Mouse (Mus musculus) limb, embryonic 14.5 days (tissue): ENCODE measurements around the gene Wfdc3. TPM values are rescaled to one million over a fixed set of nuclear protein-coding genes. Genes with fewer than 3 reads are reported as not detected.
"Not testable (repeated sequence)": the region's sequence is repeated elsewhere in the genome, so short reads cannot be mapped to it uniquely, and the experiment has no call there.

Experiments
- ATAC-seq: fragments of 200-750 bp; cut with Nextera tagmentation; 2 replicates; pipeline ENCODE4 v1.8.0; 2017; ENCODE audit warnings: low read depth, moderate number of reproducible peaks, moderate TSS enrichment; ENCODE audit not compliant: low FRiP score
- DNase-seq: peaks from one replicate; pipeline ENCODE4 v3.0.0-alpha.2; 2015; ENCODE audit warnings: low spot score
- H3K27ac ChIP-seq: fragments of 300-500 bp; sonication (generic); replicated peaks from 2 replicates; pipeline ENCODE4 v1.5.1; 2014; ENCODE audit warnings: low read depth, mild to moderate bottlenecking, low read length, moderate library complexity, mixed read lengths
- H3K27me3 ChIP-seq: fragments of 300-500 bp; sonication (generic); 2 replicates; pipeline ENCODE4 v1.6.1; 2014; ENCODE audit warnings: low read length, mixed read lengths; ENCODE audit not compliant: control insufficient read depth, insufficient read depth
- H3K36me3 ChIP-seq: fragments of 300-500 bp; sonication (generic); 2 replicates; pipeline ENCODE4 v1.6.1; 2014; ENCODE audit warnings: mild to moderate bottlenecking, low read length, moderate library complexity, mixed read lengths; ENCODE audit not compliant: control insufficient read depth, insufficient read depth
- H3K4me1 ChIP-seq: fragments of 300-500 bp; sonication (generic); 2 replicates; pipeline ENCODE4 v1.6.1; 2014; ENCODE audit warnings: antibody characterized with exemption, low read length, mixed read lengths; ENCODE audit not compliant: control insufficient read depth, insufficient read depth
- H3K4me2 ChIP-seq: fragments of 300-500 bp; sonication (generic); replicated peaks from 2 replicates; pipeline ENCODE4 v1.6.1; 2014; ENCODE audit warnings: low read depth, mild to moderate bottlenecking, low read length, moderate library complexity; ENCODE audit not compliant: severe bottlenecking
- H3K4me3 ChIP-seq: fragments of 300-500 bp; sonication (generic); replicated peaks from 2 replicates; pipeline ENCODE4 v1.5.1; 2014; ENCODE audit warnings: low read length
- H3K9ac ChIP-seq: fragments of 300-500 bp; sonication (generic); 2 replicates; pipeline ENCODE4 v1.6.1; 2014; ENCODE audit warnings: mild to moderate bottlenecking, low read depth, low read length, moderate library complexity; ENCODE audit not compliant: severe bottlenecking
- H3K9me3 ChIP-seq: fragments of 300-500 bp; sonication (generic); 2 replicates; pipeline ENCODE4 v1.6.1; 2016; ENCODE audit warnings: low read length; ENCODE audit not compliant: control insufficient read depth
- POLR2A ChIP-seq: fragments of 200-500 bp; IDR thresholded peaks from 2 replicates; pipeline ENCODE4 v1.8.0; 2012; ENCODE audit warnings: inconsistent platforms, mild to moderate bottlenecking, moderate library complexity, borderline replicate concordance; ENCODE audit not compliant: insufficient read depth, insufficient read length; ENCODE audit errors: extremely low read depth
- WGBS: fragments of 180-500 bp; shearing (Covaris S2); extraction: QIAGEN DNeasy Blood & Tissue Kit; methylation state at CpG from one replicate; pipeline ENCODE4 v1.1.7; 2014; 5-methylcytosine and 5-hydroxymethylcytosine counted together
- polyA plus RNA-seq, 2 experiments: library from polyadenylated mRNA; depleted of rRNA in 1 of 2; stranded (reverse) in 1 of 2; unstranded in 1 of 2; fragments of >200 nt; fragmentation: Nextera tagmentation in 1 of 2; extraction: Ambion mirVana in 1 of 2; gene quantifications; 2 replicates each; pipeline versions ENCODE4 v1.2.1 to v1.2.3; 2012 to 2014

The Wfdc3 gene
- polyA plus RNA-seq, 2 experiments: 0.50 to 0.79 TPM

DNA sequence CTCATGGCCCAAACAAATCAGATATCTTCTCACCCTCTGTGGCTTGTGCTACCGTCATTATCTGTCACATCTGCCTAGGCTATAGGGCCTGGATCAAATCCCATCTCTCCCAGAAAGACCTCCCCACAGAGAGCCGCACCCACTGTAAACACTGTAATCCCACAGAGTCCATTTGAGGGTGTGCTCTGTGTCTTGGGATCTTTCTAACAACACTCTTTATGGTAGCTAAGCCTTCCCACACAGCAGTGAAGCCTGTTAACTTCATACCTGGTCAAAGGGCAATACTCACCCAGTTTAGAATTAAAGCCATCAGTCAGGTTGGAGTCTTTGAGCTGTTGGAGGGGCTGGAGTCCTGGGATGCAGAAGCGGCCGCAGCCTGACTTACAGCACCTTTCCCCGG lies 14.0 kb downstream of the Wfdc3 start:
- Histone ChIP-seq H3K27me3 (no peaks in the 10 kb centered on the region), H3K27ac (no peak overlapping the region), H3K4me3 (no peak overlapping the region), H3K4me2 (no peak overlapping the region), H3K4me1 (no peaks in the 10 kb centered on the region), H3K9me3 (no peaks in the 10 kb centered on the region), H3K9ac (no peak overlapping the region), H3K36me3 (no peaks in the 10 kb centered on the region)
- TF ChIP-seq POLR2A: no peak
- no peak for DNase-seq
- ATAC-seq: no peak
- WGBS: 67% methylated on average over 5 of the region's 5 CpGs

DNA sequence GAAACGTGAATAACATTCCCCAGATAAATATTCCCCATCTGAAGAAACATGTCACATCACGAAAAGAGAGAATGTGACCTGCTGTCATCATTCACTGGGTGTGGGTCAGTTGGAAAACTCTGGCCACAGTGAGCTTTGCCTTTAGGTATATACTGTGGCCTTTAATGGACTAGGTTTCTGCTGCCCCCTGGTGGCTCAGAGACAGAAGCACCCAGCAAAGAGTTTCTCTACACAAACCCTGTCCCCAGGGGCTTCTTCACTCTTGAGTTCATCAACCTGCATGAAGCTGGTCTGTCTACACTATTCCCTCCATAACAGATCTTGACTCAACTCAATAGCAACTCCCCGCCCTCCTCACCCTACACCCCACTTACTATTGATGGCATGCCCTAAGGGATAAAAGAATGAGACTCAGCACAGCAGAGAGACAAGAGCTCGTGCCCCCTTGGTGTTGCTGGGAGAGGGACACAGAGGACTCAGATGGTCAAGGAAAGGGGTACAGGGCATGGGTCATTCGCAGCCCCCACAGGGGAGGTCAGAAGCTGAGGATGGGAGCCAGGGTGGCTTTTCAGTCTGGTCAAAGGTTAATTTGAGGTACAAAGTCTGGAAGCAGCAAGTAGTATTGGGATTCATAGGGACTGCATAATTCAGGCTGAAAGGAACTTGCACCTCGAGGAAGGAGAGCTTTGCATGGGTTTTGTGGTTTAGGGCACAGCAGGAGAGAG lies 19.7 kb downstream of the Wfdc3 start:
- no peak for TF ChIP-seq POLR2A

DNA sequence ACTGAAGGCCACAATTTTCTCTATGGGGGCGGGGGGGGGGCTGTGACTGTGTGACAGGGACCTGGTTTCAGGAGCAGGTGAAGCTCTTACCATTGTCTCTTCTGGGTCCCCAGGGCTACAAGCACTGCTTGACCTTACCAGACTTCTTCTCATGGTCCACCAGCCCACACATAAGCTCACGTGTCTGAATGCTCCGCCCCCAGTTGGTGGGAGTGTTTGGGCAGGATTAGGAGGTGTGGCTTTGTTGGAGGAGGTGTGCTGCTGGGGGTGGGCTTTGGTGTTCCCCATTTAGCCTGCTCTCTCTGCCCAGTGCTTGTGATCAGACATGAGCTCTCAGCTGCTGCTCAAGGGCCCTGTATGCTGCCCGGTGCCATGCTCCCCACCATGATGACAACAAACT lies 22.5 kb downstream of the Wfdc3 start:
- 69% methylated on average over 4 of the region's 4 CpGs for WGBS
- no peak overlapping the region for H3K4me3 ChIP-seq
- no peak overlapping the region for H3K9ac ChIP-seq
- no peak for TF ChIP-seq POLR2A
- H3K4me1 ChIP-seq: no peaks in the 10 kb centered on the region
- H3K4me2 ChIP-seq: no peak overlapping the region
- H3K27ac ChIP-seq: no peak overlapping the region
- H3K9me3 ChIP-seq: no peaks in the 10 kb centered on the region
- H3K36me3 ChIP-seq: no peaks in the 10 kb centered on the region
- no peaks in the 10 kb centered on the region for H3K27me3 ChIP-seq
- no peak for ATAC-seq
- no peak for DNase-seq

More for the DNA sequence above, 19.7 kb downstream of the Wfdc3 start:
- H3K4me3 ChIP-seq: no peak overlapping the region
- H3K4me1 ChIP-seq: no peaks in the 10 kb centered on the region
- H3K9ac ChIP-seq: no peak overlapping the region
- H3K27me3 ChIP-seq: no peaks in the 10 kb centered on the region
- no peaks in the 10 kb centered on the region for H3K36me3 ChIP-seq
- WGBS: 25% methylated on average over 6 of the region's 6 CpGs
- no peak overlapping the region for H3K27ac ChIP-seq
- ATAC-seq (no peak), DNase-seq (peak; percentile 81)
- no peak overlapping the region for H3K4me2 ChIP-seq
- H3K9me3 ChIP-seq: no peaks in the 10 kb centered on the region

DNA sequence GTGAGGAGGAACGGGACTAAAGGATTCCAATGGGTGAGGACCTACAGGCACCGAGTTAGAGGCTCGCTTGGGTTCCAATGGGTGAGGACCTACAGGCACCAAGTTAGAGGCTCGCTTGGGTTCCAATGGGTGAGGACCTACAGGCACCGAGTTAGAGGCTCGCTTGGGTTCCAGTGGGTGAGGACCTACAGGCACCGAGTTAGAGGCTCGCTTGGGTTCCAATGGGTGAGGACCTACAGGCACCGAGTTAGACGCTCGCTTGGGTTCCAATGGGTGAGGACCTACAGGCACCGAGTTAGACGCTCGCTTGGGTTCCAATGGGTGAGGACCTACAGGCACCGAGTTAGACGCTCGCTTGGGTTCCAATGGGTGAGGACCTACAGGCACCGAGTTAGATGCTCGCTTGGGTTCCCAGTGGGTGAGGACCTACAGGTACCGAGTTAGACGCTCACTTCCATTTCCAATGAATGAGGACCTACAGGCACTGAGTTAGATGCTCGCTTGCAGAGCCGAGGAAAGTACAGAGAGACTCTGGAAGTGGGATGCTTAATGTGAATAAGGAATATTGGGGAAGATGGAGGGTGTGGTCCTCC lies 29.4 kb downstream of the Wfdc3 start:
- H3K27me3 ChIP-seq, H3K27ac ChIP-seq, DNase-seq, H3K4me1 ChIP-seq, H3K4me3 ChIP-seq, H3K9me3 ChIP-seq, H3K9ac ChIP-seq, ATAC-seq, H3K4me2 ChIP-seq, H3K36me3 ChIP-seq: not testable (repeated sequence)
- 94% methylated on average over 19 of the region's 23 CpGs for WGBS

GRCm38 (mm10) chr2:164715005-164715404 lies 30.7 kb downstream of the Wfdc3 start, which contains the start of gene Spint5:
Gene Spint5, plus strand, starts transcription at chr2:164715305.
- H3K27me3 ChIP-seq: no peaks in the 10 kb centered on the region
- no peaks in the 10 kb centered on the region for H3K4me1 ChIP-seq
- H3K4me3 ChIP-seq: no peak within 1 kb of the TSS
- no peak within 1 kb of the TSS for H3K9ac ChIP-seq
- ATAC-seq (no peak), DNase-seq (no peak)
- no peaks in the 10 kb centered on the region for H3K9me3 ChIP-seq
- 76% methylated on average over 6 of the region's 6 CpGs for WGBS
- H3K4me2 ChIP-seq: no peak within 1 kb of the TSS
- no peaks in the 10 kb centered on the region for H3K36me3 ChIP-seq
- no peak for TF ChIP-seq POLR2A
- no peak within 1 kb of the TSS for H3K27ac ChIP-seq
